Mouse (Mus musculus): ENCODE measurements around the gene Col23a1. TPM values are rescaled to one million over a fixed set of nuclear protein-coding genes. Genes with fewer than 3 reads are reported as not detected.

Gene Col23a1
- polyA plus RNA-seq, 1 experiment: 10.3 TPM

- Histone ChIP-seq H3ac (ENCODE audit: control insufficient read depth, insufficient read length) (no peak overlapping the region), H3K79me2 (ENCODE audit: control insufficient read depth, insufficient read depth) (no peaks in the 10 kb centered on the region), H3K36me3 (ENCODE audit: control insufficient read depth, insufficient read depth) (no peaks in the 10 kb centered on the region), H3K4me2 (ENCODE audit: low read depth) (no peak overlapping the region), H3K27me3 (ENCODE audit: control insufficient read depth, insufficient read depth, insufficient read length) (no peaks in the 10 kb centered on the region), H3K4me3 (no peak overlapping the region)
- TF ChIP-seq REST (IDR thresholded peaks at IDR 0.05; ENCODE audit: insufficient read depth, insufficient read length) (no peak), MAX (IDR thresholded peaks at IDR 0.05; ENCODE audit: low read depth) (no peak), USF1 (IDR thresholded peaks at IDR 0.05; ENCODE audit: low read depth) (no peak), MYOG (IDR thresholded peaks at IDR 0.05; ENCODE audit: control insufficient read depth in 1 of 3, insufficient read depth in 1 of 3, insufficient read length in 2 of 3, low read depth in 2 of 3) (peak; percentile 90 to 98 (median 90)), POLR2AphosphoS2 (IDR thresholded peaks at IDR 0.05; ENCODE audit: insufficient read length, low read depth) (no peak), TCF12 (IDR thresholded peaks at IDR 0.05; ENCODE audit: insufficient read depth, poor library complexity, severe bottlenecking) (peak; percentile 91), TCF3 (IDR thresholded peaks at IDR 0.05; ENCODE audit: insufficient read length, low read depth) (peak; percentile 78), E2F4 (IDR thresholded peaks at IDR 0.05; ENCODE audit: insufficient read depth) (no peak), POLR2A (IDR thresholded peaks at IDR 0.05; ENCODE audit: insufficient read length, low read depth) (no peak), SRF (IDR thresholded peaks at IDR 0.05; ENCODE audit: control insufficient read depth, insufficient read length, low read depth) (no peak), MYOD1 (IDR thresholded peaks at IDR 0.05; ENCODE audit: control insufficient read depth in 1 of 3, insufficient read length in 2 of 3, low read depth in 2 of 3) (peak; percentile 30 to 97 (median 83))
Measured at GRCm38 (mm10) chr11:51453742-51454141, 164.0 kb downstream of the Col23a1 start.

GRCm38 (mm10) chr11:51455501-51455900, 165.8 kb downstream of the Col23a1 start:
- H3K36me3 ChIP-seq (ENCODE audit: control insufficient read depth, insufficient read depth): no peaks in the 10 kb centered on the region
- no peak overlapping the region for H3K4me2 ChIP-seq (ENCODE audit: low read depth)
- no peaks in the 10 kb centered on the region for H3K79me2 ChIP-seq (ENCODE audit: control insufficient read depth, insufficient read depth)
- H3K4me3 ChIP-seq: no peak overlapping the region
- H3ac ChIP-seq (ENCODE audit: control insufficient read depth, insufficient read length): no peak overlapping the region
- TF ChIP-seq POLR2AphosphoS2 (IDR thresholded peaks at IDR 0.05; ENCODE audit: insufficient read length, low read depth) (no peak), MAX (IDR thresholded peaks at IDR 0.05; ENCODE audit: low read depth) (no peak), POLR2A (IDR thresholded peaks at IDR 0.05; ENCODE audit: insufficient read length, low read depth) (no peak), USF1 (IDR thresholded peaks at IDR 0.05; ENCODE audit: low read depth) (no peak), TCF12 (IDR thresholded peaks at IDR 0.05; ENCODE audit: insufficient read depth, poor library complexity, severe bottlenecking) (no peak), TCF3 (IDR thresholded peaks at IDR 0.05; ENCODE audit: insufficient read length, low read depth) (no peak), MYOG (IDR thresholded peaks at IDR 0.05; ENCODE audit: control insufficient read depth in 1 of 3, insufficient read depth in 1 of 3, insufficient read length in 2 of 3, low read depth in 2 of 3) (no peak), CEBPB (IDR thresholded peaks at IDR 0.05; ENCODE audit: insufficient read depth, poor library complexity, severe bottlenecking) (no peak), E2F4 (IDR thresholded peaks at IDR 0.05; ENCODE audit: insufficient read depth) (no peak), SRF (IDR thresholded peaks at IDR 0.05; ENCODE audit: control insufficient read depth, insufficient read length, low read depth) (no peak), MYOD1 (IDR thresholded peaks at IDR 0.05; ENCODE audit: control insufficient read depth in 1 of 3, insufficient read length in 2 of 3, low read depth in 2 of 3) (no peak), REST (IDR thresholded peaks at IDR 0.05; ENCODE audit: insufficient read depth, insufficient read length) (no peak)
- no peaks in the 10 kb centered on the region for H3K27me3 ChIP-seq (ENCODE audit: control insufficient read depth, insufficient read depth, insufficient read length)

DNA sequence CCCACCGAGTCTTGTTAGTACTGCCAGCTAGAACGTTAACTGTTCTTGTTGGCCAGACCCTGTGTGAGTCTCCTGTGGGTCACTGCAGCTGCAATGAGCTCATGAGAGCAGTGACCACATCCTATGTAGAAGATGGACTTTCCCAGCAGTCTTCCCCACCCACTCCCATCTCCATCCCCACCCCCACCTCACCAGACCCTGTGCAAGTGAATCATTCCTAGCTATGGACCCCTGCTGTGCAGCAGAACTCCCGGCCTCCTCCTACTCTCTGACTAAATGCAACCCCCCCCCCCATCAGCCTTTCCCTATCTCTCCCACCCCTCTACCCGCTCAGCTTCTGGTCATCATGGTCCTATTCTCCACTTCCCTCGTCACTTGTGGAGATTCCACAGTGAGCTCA, 167.9 kb downstream of the Col23a1 start:
- H3K27me3 ChIP-seq (ENCODE audit: control insufficient read depth, insufficient read depth, insufficient read length): no peaks in the 10 kb centered on the region
- H3K79me2 ChIP-seq (ENCODE audit: control insufficient read depth, insufficient read depth): no peaks in the 10 kb centered on the region
- TF ChIP-seq SRF (IDR thresholded peaks at IDR 0.05; ENCODE audit: control insufficient read depth, insufficient read length, low read depth): no peak
- peak in 1 of 3 experiments; percentile 12 for TF ChIP-seq MYOD1 (IDR thresholded peaks at IDR 0.05; ENCODE audit: control insufficient read depth in 1 of 3, insufficient read length in 2 of 3, low read depth in 2 of 3)
- no peak overlapping the region for H3K4me3 ChIP-seq
- no peak overlapping the region for H3ac ChIP-seq (ENCODE audit: control insufficient read depth, insufficient read length)
- H3K36me3 ChIP-seq (ENCODE audit: control insufficient read depth, insufficient read depth): no peaks in the 10 kb centered on the region
- H3K4me2 ChIP-seq (ENCODE audit: low read depth): no peak overlapping the region

DNA sequence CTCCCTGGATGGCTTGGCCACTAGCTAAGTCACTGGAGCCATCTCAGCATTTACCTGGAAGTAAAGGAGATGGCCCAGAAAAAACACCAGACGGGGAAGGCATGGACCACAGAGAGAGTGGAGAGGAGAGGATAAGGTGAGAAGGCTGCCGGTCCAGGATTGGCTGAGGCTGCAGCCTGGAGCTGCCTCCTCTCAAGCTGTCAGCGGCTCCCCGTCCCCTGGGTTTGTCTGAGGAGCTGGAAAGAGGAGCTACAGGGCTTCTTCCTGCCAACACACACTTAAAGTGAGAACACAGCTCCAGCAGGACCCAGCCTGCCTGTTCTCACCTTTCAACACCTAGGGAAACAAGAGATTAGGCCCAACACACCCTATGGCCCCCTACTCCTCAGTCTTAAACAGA, 168.9 kb downstream of the Col23a1 start:
- no peak for TF ChIP-seq CEBPB (IDR thresholded peaks at IDR 0.05; ENCODE audit: insufficient read depth, poor library complexity, severe bottlenecking)
- Histone ChIP-seq H3K36me3 (ENCODE audit: control insufficient read depth, insufficient read depth) (no peaks in the 10 kb centered on the region), H3K4me2 (ENCODE audit: low read depth) (no peak overlapping the region), H3K79me2 (ENCODE audit: control insufficient read depth, insufficient read depth) (no peaks in the 10 kb centered on the region), H3K4me3 (no peak overlapping the region), H3ac (ENCODE audit: control insufficient read depth, insufficient read length) (no peak overlapping the region), H3K27me3 (ENCODE audit: control insufficient read depth, insufficient read depth, insufficient read length) (no peaks in the 10 kb centered on the region)

DNA sequence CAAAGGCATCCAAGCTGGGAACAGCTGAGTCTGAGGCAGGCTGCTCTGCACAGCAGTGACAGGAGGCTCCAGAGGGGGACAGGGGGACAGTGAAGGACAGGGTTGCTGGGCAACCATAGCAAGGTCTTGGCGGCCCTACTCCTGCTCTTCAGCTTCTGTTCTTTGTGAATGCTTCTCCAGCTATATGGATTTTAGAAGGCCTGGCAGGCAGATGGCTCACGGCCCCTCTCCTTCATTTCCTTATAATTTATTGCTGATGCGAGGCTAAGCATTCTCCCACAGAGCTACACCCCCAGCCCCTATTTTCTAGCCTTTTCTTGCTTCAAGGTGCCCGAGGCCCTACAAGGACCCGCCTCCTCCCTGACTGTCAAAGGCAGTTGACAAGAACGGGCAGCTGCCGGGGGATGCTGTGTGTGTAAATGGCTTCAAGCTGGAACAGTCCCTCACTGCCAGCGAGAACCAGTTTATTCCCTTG, 169.9 kb downstream of the Col23a1 start:
- Histone ChIP-seq H3K4me2 (ENCODE audit: low read depth) (no peak overlapping the region), H3K27me3 (ENCODE audit: control insufficient read depth, insufficient read depth, insufficient read length) (no peaks in the 10 kb centered on the region)

More for the DNA sequence above, 169.9 kb downstream of the Col23a1 start:
- no peaks in the 10 kb centered on the region for H3K79me2 ChIP-seq (ENCODE audit: control insufficient read depth, insufficient read depth)
- no peak overlapping the region for H3ac ChIP-seq (ENCODE audit: control insufficient read depth, insufficient read length)
- H3K4me3 ChIP-seq: no peak overlapping the region
- TF ChIP-seq E2F4 (IDR thresholded peaks at IDR 0.05; ENCODE audit: insufficient read depth): no peak
- TF ChIP-seq MYOD1 (IDR thresholded peaks at IDR 0.05; ENCODE audit: control insufficient read depth in 1 of 3, insufficient read length in 2 of 3, low read depth in 2 of 3): peak; percentile 39 to 96 (median 88)
- H3K36me3 ChIP-seq (ENCODE audit: control insufficient read depth, insufficient read depth): no peaks in the 10 kb centered on the region

Data from myocyte (in vitro differentiated cells).